ENCODE assay signal across 13 mouse cellular contexts in genomic region chr14:93416752-93417151, GRCm38 (mm10).
DNase-seq lines count a peak whose midpoint lies in the region; ATAC-seq and TF ChIP-seq lines count a peak whose summit lies in the region.
"Had no signal": no experiment of that assay in that cellular context is flagged by ENCODE, and none has a peak within 500 bp of the region (broad histone marks: within the 10 kb centered on the region; RNA-seq: fewer than 3 reads in every experiment).

No protein-coding gene starts in this region.

- no peak overlapping the region for H3K9ac ChIP-seq in midbrain, embryonic 12.5 days (replicated peaks)
- no peak overlapping the region for H3K9ac ChIP-seq in midbrain, embryonic 11.5 days (ENCODE audit: low read length)
- H3K9ac ChIP-seq in forebrain, embryonic 12.5 days = no peak overlapping the region
- no peak overlapping the region for H3K9ac ChIP-seq in neural tube, embryonic 15.5 days (replicated peaks)
- no peak overlapping the region for H3K9ac ChIP-seq in lung, postnatal 0 days (replicated peaks; ENCODE audit: low read depth)
- H3K9ac ChIP-seq: heart, embryonic 13.5 days had no signal

- DNase-seq in midbrain, embryonic 11.5 days (ENCODE audit: low spot score, missing footprints) = no peak
- peak; percentile 0 for DNase-seq in layer of hippocampus, adult 9-10 months (ENCODE audit: low spot score)
- DNase-seq in lung, postnatal 0 days (ENCODE audit: low spot score) = no peak
- DNase-seq: kidney, postnatal 14 days; liver; thymus, adult 18-20 months had no signal

- H3K4me1 ChIP-seq in midbrain, embryonic 12.5 days = 0 out of 2 replicates have a peak, but pooled peaks cover 4% of the 10 kb centered on the region
- H3K4me1 ChIP-seq in midbrain, embryonic 11.5 days (ENCODE audit: control insufficient read depth, insufficient read depth, low read length) = no peaks in the 10 kb centered on the region
- H3K4me1 ChIP-seq in forebrain, embryonic 12.5 days = peaks cover 8% of the 10 kb centered on the region
- no peaks in the 10 kb centered on the region for H3K4me1 ChIP-seq in neural tube, embryonic 15.5 days
- no peaks in the 10 kb centered on the region for H3K4me1 ChIP-seq in lung, postnatal 0 days (ENCODE audit: insufficient read depth, low read depth, low read length)
- H3K4me1 ChIP-seq: heart, embryonic 13.5 days; megakaryocyte, embryonic 14.5 days had no signal

- TF ChIP-seq CTCF in lung, postnatal 0 days (IDR thresholded peaks at IDR 0.05) = no peak

- WGBS in midbrain, embryonic 12.5 days = 44% methylated on average over 3 of the region's 3 CpGs
- WGBS in midbrain, embryonic 11.5 days = 46% methylated on average over 3 of the region's 3 CpGs
- 36% methylated on average over 3 of the region's 3 CpGs for WGBS in forebrain, embryonic 12.5 days
- 17% methylated on average over 3 of the region's 3 CpGs for WGBS in neural tube, embryonic 15.5 days
- 69% methylated on average over 3 of the region's 3 CpGs for WGBS in lung, postnatal 0 days

- no peak overlapping the region for H3K4me2 ChIP-seq in midbrain, embryonic 12.5 days (replicated peaks)
- no peak overlapping the region for H3K4me2 ChIP-seq in midbrain, embryonic 11.5 days
- H3K4me2 ChIP-seq in forebrain, embryonic 12.5 days = no peak overlapping the region
- no peak overlapping the region for H3K4me2 ChIP-seq in neural tube, embryonic 15.5 days
- H3K4me2 ChIP-seq in lung, postnatal 0 days (replicated peaks; ENCODE audit: low read depth, low read length) = no peak overlapping the region
- H3K4me2 ChIP-seq: heart, embryonic 13.5 days had no signal

- no peak overlapping the region for H3K27ac ChIP-seq in midbrain, embryonic 12.5 days (replicated peaks)
- no peak overlapping the region for H3K27ac ChIP-seq in midbrain, embryonic 11.5 days (ENCODE audit: low read depth, low read length)
- H3K27ac ChIP-seq in forebrain, embryonic 12.5 days = no peak overlapping the region
- no peak overlapping the region for H3K27ac ChIP-seq in neural tube, embryonic 15.5 days (replicated peaks)
- no peak overlapping the region for H3K27ac ChIP-seq in lung, postnatal 0 days (ENCODE audit: low read length)
- H3K27ac ChIP-seq: heart, embryonic 13.5 days had no signal

- ATAC-seq in midbrain, embryonic 12.5 days (ENCODE audit: low FRiP score, low read depth) = peak; percentile 19; the same call in 1 of the 2 replicates
- ATAC-seq in midbrain, embryonic 11.5 days (ENCODE audit: low FRiP score) = no peak
- ATAC-seq in forebrain, embryonic 12.5 days (ENCODE audit: low FRiP score) = peak; percentile 69; the same call in 1 of the 2 replicates
- peak; percentile 75; the same call in 1 of the 2 replicates for ATAC-seq in neural tube, embryonic 15.5 days (ENCODE audit: low FRiP score)
- ATAC-seq in inflammation-experienced regulatory T-cells, adult 6 months = no peak
- no peak for ATAC-seq in megakaryocyte progenitor cell, adult 5-6 weeks (replicated peaks; ENCODE audit: poor library complexity)
- ATAC-seq in lung, postnatal 0 days = no peak

- no peaks in the 10 kb centered on the region for H3K36me3 ChIP-seq in midbrain, embryonic 12.5 days
- no peaks in the 10 kb centered on the region for H3K36me3 ChIP-seq in midbrain, embryonic 11.5 days (ENCODE audit: control insufficient read depth, insufficient read depth, low read length)
- no peaks in the 10 kb centered on the region for H3K36me3 ChIP-seq in forebrain, embryonic 12.5 days (replicated peaks)
- H3K36me3 ChIP-seq in neural tube, embryonic 15.5 days = no peaks in the 10 kb centered on the region
- no peaks in the 10 kb centered on the region for H3K36me3 ChIP-seq in lung, postnatal 0 days (ENCODE audit: insufficient read depth, low read length)
- H3K36me3 ChIP-seq: heart, embryonic 13.5 days had no signal

- no peak for TF ChIP-seq EP300 in lung, postnatal 0 days (IDR thresholded peaks at IDR 0.05)

- H3K27me3 ChIP-seq in midbrain, embryonic 12.5 days = no peaks in the 10 kb centered on the region
- no peaks in the 10 kb centered on the region for H3K27me3 ChIP-seq in midbrain, embryonic 11.5 days (ENCODE audit: control insufficient read depth, insufficient read depth, low read length)
- no peaks in the 10 kb centered on the region for H3K27me3 ChIP-seq in forebrain, embryonic 12.5 days
- no peaks in the 10 kb centered on the region for H3K27me3 ChIP-seq in neural tube, embryonic 15.5 days (replicated peaks)
- no peaks in the 10 kb centered on the region for H3K27me3 ChIP-seq in lung, postnatal 0 days (replicated peaks; ENCODE audit: insufficient read depth, low read length)
- H3K27me3 ChIP-seq: heart, embryonic 13.5 days; megakaryocyte, embryonic 14.5 days had no signal

- no peak overlapping the region for H3K4me3 ChIP-seq in midbrain, embryonic 12.5 days
- H3K4me3 ChIP-seq in midbrain, embryonic 11.5 days (ENCODE audit: low read depth, low read length) = no peak overlapping the region
- no peak overlapping the region for H3K4me3 ChIP-seq in forebrain, embryonic 12.5 days (replicated peaks)
- no peak overlapping the region for H3K4me3 ChIP-seq in neural tube, embryonic 15.5 days (replicated peaks)
- no peak overlapping the region for H3K4me3 ChIP-seq in lung, postnatal 0 days (ENCODE audit: low read depth, low read length)
- H3K4me3 ChIP-seq: heart, embryonic 13.5 days; megakaryocyte, embryonic 14.5 days had no signal

- H3K9me3 ChIP-seq in midbrain, embryonic 12.5 days = 0 out of 2 replicates have a peak, but pooled peaks cover 3% of the 10 kb centered on the region
- H3K9me3 ChIP-seq in midbrain, embryonic 11.5 days (ENCODE audit: control insufficient read depth, low read length) = no peaks in the 10 kb centered on the region
- no peaks in the 10 kb centered on the region for H3K9me3 ChIP-seq in forebrain, embryonic 12.5 days
- H3K9me3 ChIP-seq in neural tube, embryonic 15.5 days (replicated peaks) = no peaks in the 10 kb centered on the region
- no peaks in the 10 kb centered on the region for H3K9me3 ChIP-seq in lung, postnatal 0 days (ENCODE audit: low read length)
- H3K9me3 ChIP-seq: heart, embryonic 13.5 days; megakaryocyte, embryonic 14.5 days had no signal

Comparison
In these comparisons a context has a peak if more than half of its experiments do, and no peak if none do; other contexts are left out.
1. ATAC-seq: peak in midbrain, embryonic 12.5 days (single experiment), forebrain, embryonic 12.5 days (single experiment) and neural tube, embryonic 15.5 days (single experiment); none in midbrain, embryonic 11.5 days (single experiment), inflammation-experienced regulatory T-cells, adult 6 months (single experiment), megakaryocyte progenitor cell, adult 5-6 weeks (single experiment) and lung, postnatal 0 days (single experiment).